Comparison of ENCODE assay signal across 10 mouse cellular contexts in the genomic region with DNA sequence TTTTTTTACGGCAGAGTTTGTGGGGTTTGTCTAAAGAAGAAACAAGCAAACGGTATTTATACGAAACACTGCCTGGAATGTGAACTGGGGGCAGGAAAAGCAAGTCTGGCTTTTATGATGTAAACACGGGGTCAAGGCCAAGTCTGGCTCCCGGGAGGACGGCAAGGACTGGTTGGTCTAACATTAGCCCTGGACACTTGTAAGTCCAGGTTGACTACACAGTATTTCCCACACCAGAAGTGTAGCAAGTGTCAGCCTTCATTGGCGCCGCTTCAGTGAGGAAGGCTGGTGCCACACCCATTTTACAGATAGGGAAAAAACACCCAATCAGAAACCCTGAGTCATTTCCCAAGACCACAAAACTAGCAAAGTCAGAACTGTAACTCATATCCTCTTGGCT. TPM values are rescaled to one million over a fixed set of nuclear protein-coding genes. Genes with fewer than 3 reads are reported as not detected.
A peak's percentile ranks its signal among the peaks of the same experiment; 100 is the strongest.
DNase-seq lines count a peak whose midpoint lies in the region; ATAC-seq and TF ChIP-seq lines count a peak whose summit lies in the region.
"Had no signal": no experiment of that assay in that cellular context is flagged by ENCODE, and none has a peak within 500 bp of the region (broad histone marks: within the 10 kb centered on the region; RNA-seq: fewer than 3 reads in every experiment).

No protein-coding gene starts in this region.

- no peak for DNase-seq in cerebellum, adult 2 months
- DNase-seq in cerebellum, postnatal 36 days: no peak
- DNase-seq in brain, adult 2 months (ENCODE audit: low read depth, low spot score): peak; percentile 28
- DNase-seq in lung, postnatal 14 days: peak; percentile 56
- DNase-seq in hindbrain, embryonic 11.5 days (ENCODE audit: low spot score): no peak
- no peak for DNase-seq in hindbrain, embryonic 10.5 days (ENCODE audit: low spot score)
- DNase-seq: layer of hippocampus, postnatal 36 days had no signal

- H3K4me1 ChIP-seq in cerebellum, adult 2 months (ENCODE audit: control insufficient read depth, insufficient read depth, low read length): peaks cover 66% of the 10 kb centered on the region
- H3K4me1 ChIP-seq in intestine, embryonic 15.5 days (replicated peaks): peaks cover 65% of the 10 kb centered on the region
- 0 out of 2 replicates have a peak, but pooled peaks cover 2% of the 10 kb centered on the region for H3K4me1 ChIP-seq in hindbrain, embryonic 11.5 days (replicated peaks; ENCODE audit: control insufficient read depth, insufficient read depth, low read length)
- peaks cover 62% of the 10 kb centered on the region for H3K4me1 ChIP-seq in hindbrain, embryonic 10.5 days (replicated peaks)
- H3K4me1 ChIP-seq in hindbrain, embryonic 13.5 days (replicated peaks): peaks cover 21% of the 10 kb centered on the region

- no peak overlapping the region for H3K4me3 ChIP-seq in cerebellum, adult 2 months (replicated peaks; ENCODE audit: insufficient read depth, low read depth, low read length)
- H3K4me3 ChIP-seq in intestine, embryonic 15.5 days (replicated peaks): no peak overlapping the region
- H3K4me3 ChIP-seq in hindbrain, embryonic 11.5 days (ENCODE audit: low read depth, low read length): no peak overlapping the region
- H3K4me3 ChIP-seq in hindbrain, embryonic 10.5 days: no peak overlapping the region
- no peak overlapping the region for H3K4me3 ChIP-seq in hindbrain, embryonic 13.5 days
- H3K4me3 ChIP-seq: erythroblast, embryonic 14.5 days had no signal

- TF ChIP-seq CTCF in cerebellum, adult 2 months (IDR thresholded peaks at IDR 0.05; ENCODE audit: borderline replicate concordance, insufficient read depth, low read depth, low read length): no peak

- no peaks in the 10 kb centered on the region for H3K9me3 ChIP-seq in intestine, embryonic 15.5 days
- H3K9me3 ChIP-seq in hindbrain, embryonic 11.5 days (ENCODE audit: control insufficient read depth, low read length): no peaks in the 10 kb centered on the region
- H3K9me3 ChIP-seq in hindbrain, embryonic 10.5 days: no peaks in the 10 kb centered on the region
- H3K9me3 ChIP-seq in hindbrain, embryonic 13.5 days: no peaks in the 10 kb centered on the region

- H3K27me3 ChIP-seq in cerebellum, adult 2 months (ENCODE audit: control insufficient read depth, insufficient read depth, low read length): no peaks in the 10 kb centered on the region
- no peaks in the 10 kb centered on the region for H3K27me3 ChIP-seq in intestine, embryonic 15.5 days (replicated peaks)
- H3K27me3 ChIP-seq in hindbrain, embryonic 11.5 days (ENCODE audit: control insufficient read depth, insufficient read depth, low read length): peaks cover 1% of the 10 kb centered on the region; the same call in 1 of the 2 replicates
- H3K27me3 ChIP-seq in hindbrain, embryonic 10.5 days (ENCODE audit: insufficient read depth, poor library complexity, severe bottlenecking): peaks cover 45% of the 10 kb centered on the region
- peaks cover 13% of the 10 kb centered on the region for H3K27me3 ChIP-seq in hindbrain, embryonic 13.5 days

- WGBS in cerebellum, adult 2 months: 63% methylated on average over 8 of the region's 8 CpGs
- WGBS in intestine, embryonic 15.5 days: 36% methylated on average over 8 of the region's 8 CpGs
- 75% methylated on average over 8 of the region's 8 CpGs for WGBS in hindbrain, embryonic 11.5 days
- 78% methylated on average over 8 of the region's 8 CpGs for WGBS in hindbrain, embryonic 10.5 days
- 74% methylated on average over 8 of the region's 8 CpGs for WGBS in hindbrain, embryonic 13.5 days

- H3K27ac ChIP-seq in cerebellum, adult 2 months (ENCODE audit: insufficient read depth, low read length): peak overlapping the region; percentile 16; the same call in 1 of the 2 replicates
- H3K27ac ChIP-seq in intestine, embryonic 15.5 days: peak overlapping the region; percentile 60
- no peak overlapping the region for H3K27ac ChIP-seq in hindbrain, embryonic 11.5 days (ENCODE audit: low read depth, low read length)
- H3K27ac ChIP-seq in hindbrain, embryonic 10.5 days: no peak overlapping the region
- H3K27ac ChIP-seq in hindbrain, embryonic 13.5 days: no peak overlapping the region

- no peak for TF ChIP-seq POLR2A in cerebellum, adult 2 months (IDR thresholded peaks at IDR 0.05; ENCODE audit: borderline replicate concordance, insufficient read depth, low read length)

- H3K36me3 ChIP-seq in intestine, embryonic 15.5 days: 0 out of 2 replicates have a peak, but pooled peaks cover 4% of the 10 kb centered on the region
- H3K36me3 ChIP-seq in hindbrain, embryonic 11.5 days (ENCODE audit: control insufficient read depth, insufficient read depth, low read length): no peaks in the 10 kb centered on the region
- no peaks in the 10 kb centered on the region for H3K36me3 ChIP-seq in hindbrain, embryonic 10.5 days
- H3K36me3 ChIP-seq in hindbrain, embryonic 13.5 days: no peaks in the 10 kb centered on the region

- peak; percentile 18; the same call in 1 of the 2 replicates for ATAC-seq in intestine, embryonic 15.5 days
- ATAC-seq in hindbrain, embryonic 11.5 days (ENCODE audit: low FRiP score): no peak
- no peak for ATAC-seq in hindbrain, embryonic 13.5 days (ENCODE audit: low FRiP score)

- H3K4me2 ChIP-seq in intestine, embryonic 15.5 days (replicated peaks): no peak overlapping the region
- H3K4me2 ChIP-seq in hindbrain, embryonic 11.5 days (replicated peaks; ENCODE audit: low read depth, low read length): no peak overlapping the region
- H3K4me2 ChIP-seq in hindbrain, embryonic 13.5 days: no peak overlapping the region

- no peak overlapping the region for H3K9ac ChIP-seq in intestine, embryonic 15.5 days
- H3K9ac ChIP-seq in hindbrain, embryonic 11.5 days (ENCODE audit: low read depth, low read length): no peak overlapping the region
- no peak overlapping the region for H3K9ac ChIP-seq in hindbrain, embryonic 13.5 days

RNA-seq across cellular contexts. Expression of a gene that starts 18.8 kb away (rescaled TPM):
- polyA plus RNA-seq in cerebellum, adult 2 months (2012; rRNA removed): 26.2 and 26.3 TPM in 2 replicates
- 103 and 109 TPM in 2 replicates for polyA plus RNA-seq in intestine, embryonic 15.5 days (2015; fragmentation: Nextera tagmentation; extraction: Ambion mirVana)
- 7.3 and 8.1 TPM in 2 replicates for polyA plus RNA-seq in hindbrain, embryonic 11.5 days (2014; fragmentation: Nextera tagmentation; extraction: Ambion mirVana)
- polyA plus RNA-seq in hindbrain, embryonic 10.5 days (2016; fragmentation: Nextera tagmentation; extraction: Ambion mirVana): 9.2 and 12.1 TPM in 2 replicates
- 5.6 and 6.4 TPM in 2 replicates for polyA plus RNA-seq in hindbrain, embryonic 13.5 days (2015; fragmentation: Nextera tagmentation; extraction: Ambion mirVana)

RNA-seq across cellular contexts. Expression of a gene that starts 50.4 kb away (rescaled TPM):
- 2.1 and 3.4 TPM in 2 replicates for polyA plus RNA-seq in cerebellum, adult 2 months (2012; rRNA removed)
- 1.4 and 2.3 TPM in 2 replicates for polyA plus RNA-seq in intestine, embryonic 15.5 days (2015; fragmentation: Nextera tagmentation; extraction: Ambion mirVana)
- polyA plus RNA-seq in hindbrain, embryonic 11.5 days (2014; fragmentation: Nextera tagmentation; extraction: Ambion mirVana): 3.5 and 4.0 TPM in 2 replicates
- 2.3 and 4.1 TPM in 2 replicates for polyA plus RNA-seq in hindbrain, embryonic 10.5 days (2016; fragmentation: Nextera tagmentation; extraction: Ambion mirVana)
- 5.0 and 5.9 TPM in 2 replicates for polyA plus RNA-seq in hindbrain, embryonic 13.5 days (2015; fragmentation: Nextera tagmentation; extraction: Ambion mirVana)
- polyA plus RNA-seq: erythroblast, embryonic 14.5 days had no signal

Comparison
In these comparisons a context has a peak if more than half of its experiments do, and no peak if none do; other contexts are left out.
1. DNase-seq: peak in brain, adult 2 months (single experiment) and lung, postnatal 14 days (single experiment); none in cerebellum, adult 2 months (0 of 2), cerebellum, postnatal 36 days (0 of 2), hindbrain, embryonic 11.5 days (single experiment) and hindbrain, embryonic 10.5 days (single experiment).
2. H3K27ac ChIP-seq: peak in cerebellum, adult 2 months (single experiment) and intestine, embryonic 15.5 days (single experiment); none in hindbrain, embryonic 11.5 days (single experiment), hindbrain, embryonic 10.5 days (single experiment) and hindbrain, embryonic 13.5 days (single experiment).